Mouse (Mus musculus): ENCODE data around the gene Zfyve1. TPM values are rescaled to one million over a fixed set of nuclear protein-coding genes. Genes with fewer than 3 reads are reported as not detected.
"Not testable (repeated sequence)": the region's sequence is repeated elsewhere in the genome, so short reads cannot be mapped to it uniquely, and the experiment has no call there.

Zfyve1 gene
- total and polyA plus RNA-seq, 3 experiments = 12.1 to 33.3 (median 28.4) TPM

DNA sequence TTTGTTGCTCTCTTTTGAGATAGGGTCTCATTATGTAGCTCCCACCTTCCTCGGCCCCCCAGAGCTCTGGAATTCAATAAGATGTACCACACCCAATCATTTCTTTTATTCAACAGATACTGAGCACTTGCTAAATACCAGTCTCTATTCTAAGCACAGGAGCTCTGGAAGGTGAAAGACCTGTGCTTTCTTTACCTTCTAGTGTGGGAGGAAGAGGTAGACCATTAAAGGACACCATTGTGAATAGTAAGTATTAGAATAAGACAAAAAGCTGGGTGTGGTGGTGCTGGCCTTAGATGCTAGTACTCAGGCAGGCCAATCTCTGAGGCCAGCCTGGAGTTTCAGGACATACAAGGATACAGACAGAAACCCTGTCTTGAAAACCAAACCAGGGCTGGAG, 27.3 kb upstream of the Zfyve1 start:
- DNase-seq (ENCODE audit: low spot score) = no peak
- H3K4me3 ChIP-seq (ENCODE audit: low read depth, low read length) = no peak overlapping the region
- peaks cover 4% of the 10 kb centered on the region for H3K36me3 ChIP-seq (replicated peaks)
- ATAC-seq (ENCODE audit: extremely low read depth, insufficient number of reproducible peaks, low FRiP score, poor library complexity, severe bottlenecking) = no peak
- H3K4me1 ChIP-seq (ENCODE audit: insufficient read depth, low read depth, low read length) = no peaks in the 10 kb centered on the region
- TF ChIP-seq POLR2AphosphoS5 (IDR thresholded peaks at IDR 0.05; ENCODE audit: insufficient replicate concordance, low read depth, low read length) (no peak), GATA1 (IDR thresholded peaks at IDR 0.05; ENCODE audit: borderline replicate concordance, low read length) (no peak), CTCF (IDR thresholded peaks at IDR 0.05; ENCODE audit: low read depth, low read length) (no peak), GATA2 (IDR thresholded peaks at IDR 0.05; ENCODE audit: borderline replicate concordance, low read depth, low read length) (no peak), TAL1 (conservative IDR thresholded peaks at IDR 0.05; ENCODE audit: low read depth, low read length) (no peak)
- no peaks in the 10 kb centered on the region for H3K27me3 ChIP-seq (ENCODE audit: insufficient read depth, low read length)
- no peaks in the 10 kb centered on the region for H3K9me3 ChIP-seq (replicated peaks)

DNA sequence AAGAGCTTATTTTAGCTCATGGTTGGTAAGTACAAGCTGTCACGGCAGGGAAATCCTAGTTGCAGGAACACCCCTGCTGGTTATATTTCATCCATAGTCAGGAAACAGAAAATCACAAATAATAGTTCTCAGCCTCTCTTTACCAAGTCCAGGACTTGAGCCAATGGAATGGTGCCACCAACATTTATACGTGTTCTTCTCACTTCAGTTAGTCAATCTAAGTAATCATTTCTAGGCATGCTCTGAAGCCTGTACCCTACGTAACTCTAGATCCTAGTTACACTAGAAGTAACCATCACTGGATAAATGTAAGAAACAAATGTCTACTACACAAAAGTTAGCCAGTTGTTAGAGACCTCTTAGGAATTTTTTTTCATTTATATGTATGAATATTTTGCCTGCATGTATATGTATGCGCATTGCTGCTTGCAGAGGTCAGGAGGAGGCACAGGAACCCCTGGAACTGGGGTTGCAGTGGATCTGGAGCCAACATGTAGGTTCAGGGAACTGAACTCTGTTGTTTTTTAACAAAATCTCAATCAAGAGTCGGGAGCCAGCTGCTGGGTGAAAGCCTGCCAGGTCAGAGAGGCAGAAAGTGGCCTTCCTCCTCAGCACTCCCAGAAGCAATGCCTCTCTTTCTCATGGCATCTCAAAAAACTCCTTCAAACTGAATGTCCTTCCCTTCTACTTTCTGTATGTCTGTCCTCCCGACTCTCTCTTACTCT, 25.2 kb upstream of the Zfyve1 start:
- ATAC-seq (ENCODE audit: extremely low read depth, insufficient number of reproducible peaks, low FRiP score, poor library complexity, severe bottlenecking) = no peak
- TF ChIP-seq GATA1 (IDR thresholded peaks at IDR 0.05; ENCODE audit: borderline replicate concordance, low read length) (no peak), POLR2AphosphoS5 (IDR thresholded peaks at IDR 0.05; ENCODE audit: insufficient replicate concordance, low read depth, low read length) (no peak), CTCF (IDR thresholded peaks at IDR 0.05; ENCODE audit: low read depth, low read length) (no peak), GATA2 (IDR thresholded peaks at IDR 0.05; ENCODE audit: borderline replicate concordance, low read depth, low read length) (no peak), TAL1 (conservative IDR thresholded peaks at IDR 0.05; ENCODE audit: low read depth, low read length) (no peak)
- H3K4me3 ChIP-seq (ENCODE audit: low read depth, low read length) = no peak overlapping the region
- DNase-seq (ENCODE audit: low spot score) = no peak
- no peaks in the 10 kb centered on the region for H3K27me3 ChIP-seq (ENCODE audit: insufficient read depth, low read length)
- peaks cover 4% of the 10 kb centered on the region for H3K36me3 ChIP-seq (replicated peaks)
- no peaks in the 10 kb centered on the region for H3K4me1 ChIP-seq (ENCODE audit: insufficient read depth, low read depth, low read length)
- no peaks in the 10 kb centered on the region for H3K9me3 ChIP-seq (replicated peaks)

- DNase-seq (ENCODE audit: low spot score); H3K4me3 ChIP-seq (ENCODE audit: low read depth, low read length); H3K4me1 ChIP-seq (ENCODE audit: insufficient read depth, low read depth, low read length); H3K36me3 ChIP-seq (replicated peaks); H3K9me3 ChIP-seq (replicated peaks); H3K27me3 ChIP-seq (ENCODE audit: insufficient read depth, low read length); ATAC-seq (ENCODE audit: extremely low read depth, insufficient number of reproducible peaks, low FRiP score, poor library complexity, severe bottlenecking): not testable (repeated sequence)
Observed at GRCm38 (mm10) chr12:83620694-83621093, 23.7 kb upstream of the Zfyve1 start.

DNA sequence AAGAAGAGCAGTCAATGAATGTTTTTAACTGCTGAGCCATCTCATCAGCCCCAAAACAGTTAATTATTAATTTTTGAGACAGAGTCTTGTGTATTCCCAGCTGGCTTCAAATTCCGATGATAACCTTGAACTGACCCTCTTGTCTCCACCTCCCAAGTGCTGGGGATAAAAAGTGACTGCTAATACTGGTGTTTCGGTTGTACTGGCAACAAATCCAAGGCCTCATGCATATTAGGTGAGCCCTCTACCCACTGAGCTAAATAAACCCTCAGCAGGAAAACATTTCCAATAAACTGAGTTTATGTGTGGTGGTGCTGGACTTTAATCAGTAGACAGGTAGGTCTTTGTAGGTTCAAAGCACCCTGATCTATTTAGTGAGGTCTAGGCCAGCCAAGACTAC, 22.0 kb upstream of the Zfyve1 start:
- DNase-seq (ENCODE audit: low spot score) (no peak), ATAC-seq (ENCODE audit: extremely low read depth, insufficient number of reproducible peaks, low FRiP score, poor library complexity, severe bottlenecking) (no peak)
- Histone ChIP-seq H3K27me3 (ENCODE audit: insufficient read depth, low read length) (no peaks in the 10 kb centered on the region), H3K9me3 (replicated peaks) (no peaks in the 10 kb centered on the region), H3K4me1 (ENCODE audit: insufficient read depth, low read depth, low read length) (peaks cover 3% of the 10 kb centered on the region; the same call in 1 of the 2 replicates), H3K36me3 (replicated peaks) (peaks cover 4% of the 10 kb centered on the region), H3K4me3 (ENCODE audit: low read depth, low read length) (no peak overlapping the region)
- TF ChIP-seq GATA1 (IDR thresholded peaks at IDR 0.05; ENCODE audit: borderline replicate concordance, low read length) (no peak), POLR2AphosphoS5 (IDR thresholded peaks at IDR 0.05; ENCODE audit: insufficient replicate concordance, low read depth, low read length) (no peak), GATA2 (IDR thresholded peaks at IDR 0.05; ENCODE audit: borderline replicate concordance, low read depth, low read length) (no peak), CTCF (IDR thresholded peaks at IDR 0.05; ENCODE audit: low read depth, low read length) (no peak), TAL1 (conservative IDR thresholded peaks at IDR 0.05; ENCODE audit: low read depth, low read length) (no peak)

GRCm38 (mm10) chr12:83617261-83617660, 20.2 kb upstream of the Zfyve1 start:
- Histone ChIP-seq H3K9me3 (replicated peaks) (no peaks in the 10 kb centered on the region), H3K36me3 (replicated peaks) (peaks cover 4% of the 10 kb centered on the region), H3K27me3 (ENCODE audit: insufficient read depth, low read length) (no peaks in the 10 kb centered on the region), H3K4me3 (ENCODE audit: low read depth, low read length) (no peak overlapping the region), H3K4me1 (ENCODE audit: insufficient read depth, low read depth, low read length) (peaks cover 3% of the 10 kb centered on the region; the same call in 1 of the 2 replicates)
- ATAC-seq (ENCODE audit: extremely low read depth, insufficient number of reproducible peaks, low FRiP score, poor library complexity, severe bottlenecking) (no peak), DNase-seq (ENCODE audit: low spot score) (no peak)
- TF ChIP-seq GATA2 (IDR thresholded peaks at IDR 0.05; ENCODE audit: borderline replicate concordance, low read depth, low read length) (no peak), GATA1 (IDR thresholded peaks at IDR 0.05; ENCODE audit: borderline replicate concordance, low read length) (no peak), POLR2AphosphoS5 (IDR thresholded peaks at IDR 0.05; ENCODE audit: insufficient replicate concordance, low read depth, low read length) (no peak), CTCF (IDR thresholded peaks at IDR 0.05; ENCODE audit: low read depth, low read length) (no peak), TAL1 (conservative IDR thresholded peaks at IDR 0.05; ENCODE audit: low read depth, low read length) (no peak)

DNA sequence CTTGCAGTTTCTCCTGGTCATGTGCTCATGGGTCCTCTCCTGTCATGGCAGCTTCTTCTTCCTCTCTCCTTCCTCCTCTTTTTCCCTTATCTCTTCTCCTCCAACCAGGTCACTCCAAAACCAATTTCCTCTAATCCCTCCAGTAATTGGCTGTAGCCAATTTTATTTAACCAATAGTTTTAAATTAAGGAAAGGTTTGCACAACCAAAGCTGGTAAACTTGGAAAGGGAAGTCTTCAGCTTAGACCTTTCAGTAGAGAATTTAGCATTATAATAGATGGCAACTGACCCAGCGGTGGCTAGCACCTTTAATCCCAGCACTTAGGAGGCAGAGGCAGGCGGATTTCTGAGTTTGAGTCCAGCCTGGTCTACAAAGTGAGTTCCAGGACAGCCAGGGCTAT, 9.4 kb upstream of the Zfyve1 start:
- not testable (repeated sequence) for H3K4me1 ChIP-seq (ENCODE audit: insufficient read depth, low read depth, low read length); ATAC-seq (ENCODE audit: extremely low read depth, insufficient number of reproducible peaks, low FRiP score, poor library complexity, severe bottlenecking); H3K9me3 ChIP-seq (replicated peaks); H3K27me3 ChIP-seq (ENCODE audit: insufficient read depth, low read length); DNase-seq (ENCODE audit: low spot score); H3K4me3 ChIP-seq (ENCODE audit: low read depth, low read length); H3K36me3 ChIP-seq (replicated peaks)

GRCm38 (mm10) chr12:83602285-83602684, 5.3 kb upstream of the Zfyve1 start:
- Histone ChIP-seq H3K36me3 (replicated peaks) (peaks cover 3% of the 10 kb centered on the region), H3K27me3 (ENCODE audit: insufficient read depth, low read length) (no peaks in the 10 kb centered on the region), H3K4me1 (ENCODE audit: insufficient read depth, low read depth, low read length) (peaks cover 9% of the 10 kb centered on the region; the same call in 1 of the 2 replicates), H3K9me3 (replicated peaks) (no peaks in the 10 kb centered on the region), H3K4me3 (ENCODE audit: low read depth, low read length) (no peak overlapping the region)
- DNase-seq (ENCODE audit: low spot score) (no peak), ATAC-seq (ENCODE audit: extremely low read depth, insufficient number of reproducible peaks, low FRiP score, poor library complexity, severe bottlenecking) (no peak)
- no peak for TF ChIP-seq GATA1 (IDR thresholded peaks at IDR 0.05; ENCODE audit: borderline replicate concordance, low read length)
- no peak for TF ChIP-seq GATA2 (IDR thresholded peaks at IDR 0.05; ENCODE audit: borderline replicate concordance, low read depth, low read length)
- no peak for TF ChIP-seq POLR2AphosphoS5 (IDR thresholded peaks at IDR 0.05; ENCODE audit: insufficient replicate concordance, low read depth, low read length)
- TF ChIP-seq TAL1 (conservative IDR thresholded peaks at IDR 0.05; ENCODE audit: low read depth, low read length) = no peak
